Mouse (Mus musculus) right cerebral cortex, postnatal 4 days (tissue): Measurements from ENCODE around the gene F830045P16Rik.
"Not testable (repeated sequence)": the region's sequence is repeated elsewhere in the genome, so short reads cannot be mapped to it uniquely, and the experiment has no call there.

ENCODE experiments used
- DNase-seq: peaks from one replicate; pipeline ENCODE4 v3.0.0-alpha.2; 2022

Gene F830045P16Rik

DNA sequence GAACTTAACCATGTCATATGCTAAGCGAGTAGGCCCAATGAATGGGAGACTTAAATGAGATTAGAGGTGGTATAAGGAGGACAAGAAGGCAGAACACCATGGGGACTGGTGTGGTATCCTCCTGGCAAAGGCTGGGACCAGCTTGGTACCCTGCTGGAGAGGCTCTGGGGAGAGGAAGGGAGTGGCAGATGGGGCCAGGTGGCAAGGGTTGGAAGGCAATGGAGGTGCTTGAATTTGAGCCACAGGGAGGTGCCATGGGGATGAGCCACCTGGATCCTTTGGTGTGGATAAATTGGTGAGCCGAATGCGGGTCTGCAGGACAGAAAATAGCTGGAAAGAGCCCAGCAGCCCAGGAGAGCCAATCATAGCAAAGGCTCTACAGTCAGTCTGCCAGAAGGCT, 8.5 kb upstream of the F830045P16Rik start:
- DNase-seq = no peak

DNA sequence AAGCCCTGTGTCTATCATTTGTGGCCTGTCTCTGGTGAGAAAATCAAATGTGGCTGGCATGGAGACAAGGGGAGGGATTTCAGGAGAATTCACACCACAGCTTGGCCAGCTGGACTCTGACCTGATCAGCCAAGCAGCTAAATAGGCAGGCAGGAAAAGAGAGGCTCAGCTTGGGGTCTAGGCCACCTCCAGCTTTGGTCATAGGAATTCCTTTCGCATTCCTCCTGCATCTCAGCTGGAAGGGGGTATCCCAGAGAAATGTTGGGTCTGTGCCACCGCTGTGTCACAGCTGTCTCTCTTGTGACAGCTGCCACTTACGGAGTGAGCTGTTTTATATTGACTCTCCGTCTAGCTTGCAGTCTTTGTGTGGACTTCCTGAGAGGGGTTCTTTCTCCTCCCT, 8.0 kb upstream of the F830045P16Rik start:
- DNase-seq = no peak

DNA sequence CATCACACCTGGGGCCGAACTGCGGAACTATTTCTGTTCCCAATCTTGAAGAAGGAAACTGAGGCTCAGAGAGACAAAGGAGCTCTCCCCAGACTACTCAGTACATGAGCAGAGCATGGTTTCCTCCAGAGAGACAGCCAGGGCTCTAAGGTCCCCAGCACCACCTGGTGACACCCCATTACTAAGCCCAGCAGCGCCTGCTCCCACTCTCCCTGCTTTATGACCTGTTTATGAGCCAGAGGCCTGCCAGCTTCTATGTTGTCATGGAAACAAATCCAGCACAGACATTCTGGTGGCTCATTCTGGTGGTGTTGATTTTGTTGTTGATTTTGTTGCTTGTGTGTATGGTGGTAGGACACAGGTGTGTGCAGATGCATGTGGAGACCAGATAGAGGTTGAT, 3.6 kb upstream of the F830045P16Rik start:
- DNase-seq = no peak

DNA sequence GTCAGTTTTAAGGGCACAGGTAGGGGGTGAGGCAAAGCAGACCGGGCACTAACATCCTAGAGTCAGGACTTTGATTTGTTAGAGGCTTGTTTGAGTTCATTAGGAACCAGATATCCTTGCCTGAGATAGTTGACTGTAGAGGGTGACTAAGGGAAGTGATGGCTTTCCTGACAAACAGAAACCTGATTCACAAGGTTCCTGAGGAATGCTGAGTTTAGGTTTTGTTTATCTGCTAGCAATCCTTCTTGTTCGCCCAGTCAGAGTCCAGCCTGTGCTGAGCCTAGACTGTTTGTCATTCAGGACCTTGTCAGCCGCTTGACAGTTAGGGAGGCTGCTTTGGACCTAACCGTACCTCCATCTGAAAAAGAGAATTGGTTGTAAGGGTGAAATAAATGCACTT, 2.8 kb upstream of the F830045P16Rik start:
- DNase-seq = no peak

DNA sequence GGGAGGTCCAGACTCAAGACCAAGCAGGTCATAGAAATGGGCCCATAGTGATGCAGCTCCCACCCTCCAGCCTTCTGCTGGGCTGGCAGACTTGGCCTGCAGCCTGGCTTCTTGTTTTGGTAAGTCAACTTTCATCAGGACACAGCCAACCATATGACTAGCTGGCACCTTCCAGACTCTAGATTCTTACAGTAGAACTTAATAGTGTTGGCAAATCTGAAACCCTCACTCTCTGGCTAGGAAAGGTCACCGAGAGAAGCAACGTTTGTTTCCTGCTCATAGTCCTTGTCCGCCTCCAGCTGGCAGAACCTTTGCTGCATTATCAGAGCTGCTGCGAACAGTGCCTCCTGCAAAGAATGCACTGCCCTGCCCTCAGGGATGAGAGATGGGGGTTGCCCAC, 1.5 kb upstream of the F830045P16Rik start:
- no peak for DNase-seq

DNA sequence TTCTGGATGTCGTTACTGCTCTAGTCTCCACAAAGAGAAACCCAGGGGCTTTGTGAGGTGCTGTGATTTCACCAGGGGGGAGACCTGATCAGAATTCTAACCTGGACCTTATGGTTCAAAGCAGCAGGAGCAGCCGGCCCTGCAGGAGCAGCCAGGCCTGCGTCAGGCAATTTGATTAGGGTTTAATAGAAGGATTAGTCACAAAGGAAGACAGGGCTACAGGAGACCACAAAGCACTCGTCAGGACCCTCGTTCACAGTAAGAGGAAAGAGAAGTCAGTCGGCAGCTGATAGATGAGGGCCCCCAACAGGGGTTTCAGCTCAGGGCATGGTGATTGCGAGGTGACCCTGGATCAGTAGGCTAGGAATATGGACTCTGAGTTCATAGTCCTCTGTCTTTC, 958 bp upstream of the F830045P16Rik start:
- DNase-seq = no peak

DNA sequence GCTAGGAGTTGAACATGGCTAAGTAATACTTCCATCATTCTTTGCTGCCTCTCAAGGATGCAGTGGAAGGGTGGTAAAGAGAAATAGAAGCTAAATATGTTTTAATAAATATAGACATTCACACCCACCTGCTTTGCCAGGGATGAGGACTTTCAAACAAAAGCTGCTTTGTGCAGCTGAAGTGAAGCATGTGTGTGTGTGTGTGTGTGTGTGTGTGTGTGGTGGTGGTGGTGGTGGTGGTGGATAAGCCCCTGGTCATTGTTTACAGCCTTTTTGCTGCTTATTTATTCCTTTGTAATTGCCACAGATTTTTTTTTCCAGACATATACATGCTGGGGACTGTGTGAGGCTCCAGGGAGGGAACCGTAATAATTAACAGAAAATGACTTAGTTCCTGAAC, 524 bp upstream of the F830045P16Rik start:
- no peak for DNase-seq

DNA sequence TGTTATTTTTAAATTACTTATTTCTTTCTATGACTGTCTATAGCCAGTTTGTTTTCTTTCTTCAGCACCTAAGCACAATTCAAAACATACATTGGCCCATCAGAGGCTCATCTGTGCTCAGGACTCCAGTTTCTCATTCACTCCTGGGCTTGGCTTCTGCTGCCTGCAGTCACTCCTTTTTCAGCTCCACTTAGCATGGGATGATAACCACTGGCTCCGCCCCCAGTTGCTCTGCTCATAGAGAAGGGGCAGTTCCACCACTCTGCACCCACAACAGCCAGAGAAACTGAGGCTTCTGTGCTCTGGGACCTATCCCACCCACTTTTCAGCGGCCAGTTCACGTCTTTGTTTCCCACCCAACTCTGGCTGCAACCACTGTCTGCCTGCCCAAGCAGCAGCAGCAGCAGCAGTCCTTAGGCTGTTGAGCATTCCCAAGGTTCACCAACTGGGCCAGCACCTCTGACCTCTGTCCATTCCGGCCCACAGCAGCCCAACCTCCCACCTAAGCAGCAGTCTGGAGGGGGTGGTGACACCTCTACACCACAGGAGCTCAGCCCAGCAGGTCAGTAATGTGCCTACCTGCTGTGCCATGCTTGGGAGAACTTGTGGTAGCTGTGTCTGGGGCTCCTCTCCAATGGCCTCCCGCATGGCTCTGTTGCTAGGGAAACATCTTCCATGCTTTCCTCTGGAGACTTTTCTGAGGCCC, 1.4 kb downstream of the F830045P16Rik start:
- DNase-seq = no peak

DNA sequence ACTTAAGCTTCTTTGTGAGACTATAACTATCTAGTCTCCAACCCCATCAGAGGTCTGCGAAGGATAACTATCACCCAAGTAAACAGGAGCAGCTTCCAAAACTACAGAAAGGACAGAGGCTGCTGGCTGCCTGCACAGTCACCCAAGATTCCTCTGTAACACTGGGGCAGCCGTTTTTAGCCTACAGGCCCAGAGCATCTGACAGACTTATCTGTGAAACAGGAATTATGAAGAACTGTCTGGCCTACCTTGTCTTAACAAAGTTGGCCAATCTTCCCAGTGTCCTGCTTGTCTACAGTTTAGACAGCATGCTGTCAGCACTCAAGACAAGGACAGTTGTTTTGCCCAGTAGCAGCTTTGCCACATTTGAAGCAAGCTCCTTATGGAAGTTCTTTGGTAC, 4.5 kb downstream of the F830045P16Rik start:
- DNase-seq = no peak

DNA sequence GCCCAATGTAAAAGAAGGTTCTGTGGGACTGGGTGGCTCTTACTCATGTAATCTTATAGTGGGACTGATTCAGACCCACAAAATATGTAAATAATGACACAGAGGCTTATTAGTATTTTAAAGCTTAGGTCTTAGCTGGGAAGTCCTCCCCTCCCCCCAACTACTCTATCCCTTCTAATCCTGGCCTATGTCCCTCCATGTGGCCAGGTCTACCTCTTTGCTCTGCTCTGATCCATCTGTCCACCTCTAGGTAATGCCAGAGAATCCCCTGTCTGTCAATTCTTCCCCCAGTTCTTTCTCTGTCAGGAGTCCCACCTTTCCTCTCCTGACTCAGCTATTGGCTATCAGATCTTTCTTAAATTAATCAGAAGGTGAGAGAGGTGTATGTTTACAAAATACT, 5.3 kb downstream of the F830045P16Rik start:
- DNase-seq = no peak

DNA sequence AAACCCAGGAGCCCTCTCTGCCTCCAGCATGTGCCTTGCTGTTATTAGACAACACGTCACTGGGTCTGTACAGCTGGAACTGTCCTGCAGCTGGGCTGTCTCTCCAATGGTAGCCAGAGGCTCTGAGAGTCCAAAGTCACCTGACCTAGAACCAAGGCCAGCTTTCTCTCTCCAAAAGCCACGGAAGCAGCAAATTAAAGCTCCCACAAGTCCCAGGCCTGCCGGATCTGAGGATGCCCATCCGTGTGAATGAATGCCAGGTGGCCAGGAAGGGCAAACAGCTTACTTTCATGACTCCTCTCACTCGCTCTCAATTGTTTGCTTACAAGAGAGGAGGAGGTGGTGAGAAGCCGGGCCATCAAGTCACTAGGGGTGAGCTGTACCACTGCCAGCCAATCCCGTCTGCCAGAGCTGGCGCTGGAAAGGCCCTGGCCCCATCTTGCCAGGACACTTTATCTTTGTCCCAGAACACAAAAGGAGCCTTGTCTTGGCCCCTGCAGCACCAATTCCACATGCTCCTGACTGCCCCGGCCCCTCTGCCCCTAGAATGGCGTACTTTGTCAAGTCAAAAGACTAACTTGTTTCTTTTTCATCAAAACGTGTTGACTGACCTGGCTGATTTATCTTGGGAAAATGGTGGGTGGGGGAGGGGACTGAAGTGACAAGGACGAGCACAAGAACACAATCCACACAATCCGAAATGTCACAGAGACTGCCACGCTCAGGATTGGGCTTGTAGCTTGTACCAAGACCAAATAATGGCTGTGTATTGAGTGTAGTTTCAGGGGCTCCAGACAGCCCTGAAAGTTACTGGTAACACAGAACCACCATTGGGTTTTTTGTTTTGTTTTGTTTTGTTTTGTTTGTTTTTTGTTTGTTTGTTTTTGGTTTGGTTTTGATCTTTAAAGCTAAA, 6.8 kb downstream of the F830045P16Rik start:
- no peak for DNase-seq

DNA sequence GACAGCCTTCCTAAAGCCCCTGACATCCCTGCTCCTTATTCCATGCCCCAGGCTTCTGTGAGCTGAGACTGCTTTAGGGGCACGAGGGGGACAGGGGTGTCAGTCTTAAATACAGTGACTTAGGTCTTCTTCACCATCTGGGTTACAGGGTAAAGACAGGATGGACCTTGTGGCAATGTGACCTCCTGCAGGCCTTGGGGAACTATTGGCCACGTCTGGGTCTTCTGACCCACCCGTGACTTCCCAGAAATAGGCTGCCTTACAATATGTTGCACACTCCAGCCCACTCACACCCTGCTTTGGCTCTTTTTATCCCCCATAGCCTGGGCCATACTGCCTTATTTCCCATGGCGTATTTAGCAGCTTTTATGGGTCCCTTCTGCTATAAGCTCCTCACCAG, 8.5 kb downstream of the F830045P16Rik start:
- DNase-seq = no peak

DNA sequence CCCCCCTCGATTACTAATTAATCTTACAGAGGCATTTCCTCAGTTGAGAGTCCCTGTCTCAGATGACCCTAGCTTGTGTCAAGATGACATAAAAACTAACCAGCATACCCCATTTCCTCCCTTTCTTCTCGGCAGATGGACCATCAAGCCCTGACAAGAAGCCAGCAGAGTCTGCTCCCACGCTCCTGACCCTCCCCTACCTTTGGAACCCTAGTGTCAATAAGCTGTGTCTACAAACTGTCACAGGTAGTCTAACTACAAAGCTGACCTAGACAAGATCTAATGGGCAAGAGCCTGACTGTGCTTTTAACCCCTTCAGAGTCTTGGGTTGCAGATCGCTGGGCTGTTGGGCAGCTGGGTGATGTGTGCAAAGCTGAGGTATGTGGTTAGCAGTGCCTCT, 10.1 kb downstream of the F830045P16Rik start:
- DNase-seq = no peak

DNA sequence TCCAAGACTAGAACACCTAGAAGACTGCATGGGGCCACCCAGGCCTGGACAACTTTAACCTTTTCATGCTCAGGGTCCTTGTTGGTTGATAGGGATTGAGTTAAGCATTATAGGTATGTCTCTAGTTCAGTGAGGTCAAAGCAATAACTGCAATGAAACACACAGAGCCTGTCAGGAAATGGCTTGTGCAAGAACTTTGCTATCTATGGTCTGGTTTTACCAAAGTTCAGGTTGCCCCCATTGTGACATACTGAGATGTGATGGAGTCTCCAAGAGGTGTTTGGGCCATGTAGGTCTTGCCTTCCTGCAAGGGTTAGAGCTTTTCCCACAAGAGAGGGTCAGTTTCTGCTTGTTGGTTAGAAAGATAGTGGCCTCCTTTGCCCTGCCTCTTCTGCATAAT, 10.8 kb downstream of the F830045P16Rik start:
- no peak for DNase-seq

DNA sequence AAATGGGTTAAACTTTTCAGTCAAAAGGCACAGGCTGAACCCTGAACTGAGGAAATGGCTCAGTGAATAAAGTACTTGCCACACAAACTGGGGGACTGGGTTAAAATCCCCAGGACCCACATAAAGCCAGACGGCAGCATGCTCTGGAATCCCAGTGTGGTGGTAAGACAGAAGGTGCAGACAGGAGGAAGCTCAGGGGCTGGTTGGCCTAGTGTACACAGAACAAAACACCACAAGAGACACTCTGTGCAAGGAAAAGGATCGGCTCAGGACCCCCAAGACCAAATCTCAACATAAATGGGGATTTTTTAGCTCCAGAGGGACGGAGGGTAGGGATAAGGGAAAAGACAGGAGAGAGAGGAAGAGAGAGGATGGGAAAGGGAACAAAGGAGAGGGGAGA, 17.9 kb downstream of the F830045P16Rik start:
- no peak for DNase-seq

DNA sequence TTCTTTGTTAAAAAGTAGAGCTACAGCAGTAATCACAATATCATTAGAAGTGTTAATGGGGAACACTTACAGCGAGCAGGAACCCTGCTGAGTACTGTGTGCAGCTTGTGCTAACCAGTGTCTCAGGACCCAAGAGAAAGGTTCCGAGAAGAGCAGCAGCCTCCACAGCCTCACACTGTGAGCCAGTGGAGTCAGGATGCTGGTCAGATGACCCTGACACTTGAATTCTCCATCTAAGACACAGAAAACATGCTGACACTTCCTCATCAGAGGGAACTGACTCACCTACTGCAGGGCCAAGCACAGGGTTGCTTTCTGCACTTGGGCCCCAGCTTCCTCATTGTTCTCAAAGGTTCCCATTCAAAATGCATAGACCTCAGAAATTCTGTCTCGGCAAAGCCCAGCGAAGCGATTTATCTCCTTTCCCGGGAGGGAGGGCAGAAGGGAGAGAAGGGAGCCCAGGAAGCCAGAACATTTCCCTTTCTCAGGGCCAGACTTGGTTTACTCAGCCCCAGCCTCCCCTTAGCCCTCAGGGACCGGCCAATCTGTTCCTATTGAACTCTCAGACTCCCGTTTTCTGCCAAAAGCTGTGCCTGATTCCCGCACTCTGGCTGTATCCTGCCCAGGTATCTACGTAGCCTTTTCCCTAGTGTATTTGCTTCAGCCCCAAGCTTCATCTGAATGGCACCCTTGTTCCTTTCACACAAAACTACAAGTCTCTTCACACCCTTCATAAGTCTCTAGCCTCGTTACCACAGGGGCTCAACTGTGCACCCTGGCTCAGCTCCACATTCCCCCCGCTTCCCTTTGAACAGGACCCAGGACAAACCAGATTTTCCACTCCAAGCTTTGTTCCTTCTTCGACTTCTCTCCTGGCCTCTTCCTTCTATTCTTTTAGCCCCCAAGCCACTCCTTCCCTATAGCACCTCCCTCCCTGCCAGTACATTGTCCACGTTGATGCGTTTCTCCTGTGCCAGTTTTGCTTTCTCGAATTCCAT, 21.2 kb downstream of the F830045P16Rik start:
- DNase-seq = no peak

DNA sequence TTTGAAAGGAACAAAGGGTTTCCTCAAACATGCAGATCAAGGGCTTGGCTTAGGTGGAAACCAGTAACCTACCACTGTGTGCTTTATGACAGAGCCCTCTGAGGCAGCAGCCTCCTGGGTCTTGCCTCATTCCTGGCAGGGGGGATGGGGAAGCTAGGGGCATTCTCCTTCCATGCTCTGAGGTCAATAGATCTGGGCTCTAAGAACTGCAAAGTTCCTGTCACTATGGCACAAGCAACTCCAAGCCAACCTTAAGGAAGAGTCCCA, 22.1 kb downstream of the F830045P16Rik start:
- DNase-seq = no peak

DNA sequence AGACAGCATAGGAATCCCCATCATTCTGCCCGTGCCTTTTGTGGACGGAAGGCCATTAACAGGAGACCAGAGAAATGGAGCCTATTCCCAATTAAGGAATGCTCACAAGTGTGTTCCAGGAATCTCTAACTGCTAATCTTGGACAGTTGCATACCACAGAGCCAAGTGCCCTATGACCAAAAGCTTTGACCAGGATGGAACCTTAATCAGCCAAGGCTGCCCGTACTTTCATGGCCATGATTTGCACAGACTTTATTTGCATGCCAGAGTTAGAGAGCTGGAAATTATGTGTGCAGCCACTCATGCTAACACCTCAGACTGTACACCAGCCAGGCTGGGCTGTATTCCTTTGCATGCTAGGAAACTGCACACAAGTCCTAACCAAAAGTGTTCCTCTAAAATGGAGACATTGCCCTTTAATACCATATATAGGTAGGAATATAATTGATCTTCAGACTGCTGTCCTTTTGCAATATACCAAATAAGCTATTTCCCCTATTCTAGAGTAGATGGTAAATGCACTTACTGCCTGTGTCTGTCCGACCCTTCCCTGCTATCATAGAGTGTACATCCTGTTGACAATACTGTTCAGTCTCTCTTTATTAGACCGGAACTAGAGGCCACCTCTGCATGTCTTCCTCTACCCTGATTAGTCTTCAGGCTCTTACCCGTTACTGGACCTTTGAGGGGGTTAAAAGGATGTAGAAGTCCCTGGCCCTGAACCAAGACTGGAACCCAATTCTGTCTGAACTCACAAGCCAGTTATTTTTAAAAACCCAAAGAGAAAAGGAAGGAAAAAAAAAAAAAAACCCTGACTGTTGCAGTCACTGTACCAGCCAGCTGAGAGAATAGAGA, 22.6 kb downstream of the F830045P16Rik start:
- DNase-seq = no peak

DNA sequence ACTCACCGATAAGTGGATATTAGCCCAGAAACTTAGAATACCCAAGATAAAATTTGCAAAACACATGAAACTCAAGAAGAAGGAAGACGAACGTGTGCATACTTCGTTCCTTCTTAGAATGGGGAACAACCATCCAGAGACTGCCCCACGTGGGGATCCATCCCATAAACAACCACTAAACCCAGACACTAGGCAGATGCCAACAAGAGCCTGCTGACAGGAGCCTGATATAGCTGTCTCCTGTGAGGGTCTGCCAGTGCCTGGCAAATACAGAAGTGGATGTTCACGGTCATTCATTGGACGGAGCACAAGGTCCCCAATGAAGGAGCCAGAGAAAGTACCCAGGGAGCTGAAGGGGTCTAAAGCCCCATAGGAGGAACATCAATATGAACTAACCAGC, 24.3 kb downstream of the F830045P16Rik start:
- DNase-seq = not testable (repeated sequence)

DNA sequence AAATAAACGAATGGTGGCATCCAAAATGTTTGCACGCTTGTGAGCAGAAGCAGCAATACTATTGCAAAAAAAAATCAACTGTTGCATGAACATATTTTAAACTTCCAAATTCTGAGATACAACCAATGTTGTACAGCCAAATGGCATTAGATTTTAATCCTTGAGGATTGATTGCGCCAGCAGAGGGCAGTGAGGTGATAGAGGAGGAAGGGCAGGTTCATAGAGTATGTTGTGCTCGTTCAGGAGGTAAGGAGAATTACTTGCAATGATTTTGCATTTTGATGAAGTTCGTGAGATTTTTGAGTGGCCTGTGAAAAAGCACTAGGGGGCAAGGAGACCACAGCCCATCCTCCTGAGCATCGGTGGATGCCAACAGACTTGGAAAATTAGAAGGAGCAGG, 33.8 kb downstream of the F830045P16Rik start:
- peak; percentile 77 for DNase-seq

DNA sequence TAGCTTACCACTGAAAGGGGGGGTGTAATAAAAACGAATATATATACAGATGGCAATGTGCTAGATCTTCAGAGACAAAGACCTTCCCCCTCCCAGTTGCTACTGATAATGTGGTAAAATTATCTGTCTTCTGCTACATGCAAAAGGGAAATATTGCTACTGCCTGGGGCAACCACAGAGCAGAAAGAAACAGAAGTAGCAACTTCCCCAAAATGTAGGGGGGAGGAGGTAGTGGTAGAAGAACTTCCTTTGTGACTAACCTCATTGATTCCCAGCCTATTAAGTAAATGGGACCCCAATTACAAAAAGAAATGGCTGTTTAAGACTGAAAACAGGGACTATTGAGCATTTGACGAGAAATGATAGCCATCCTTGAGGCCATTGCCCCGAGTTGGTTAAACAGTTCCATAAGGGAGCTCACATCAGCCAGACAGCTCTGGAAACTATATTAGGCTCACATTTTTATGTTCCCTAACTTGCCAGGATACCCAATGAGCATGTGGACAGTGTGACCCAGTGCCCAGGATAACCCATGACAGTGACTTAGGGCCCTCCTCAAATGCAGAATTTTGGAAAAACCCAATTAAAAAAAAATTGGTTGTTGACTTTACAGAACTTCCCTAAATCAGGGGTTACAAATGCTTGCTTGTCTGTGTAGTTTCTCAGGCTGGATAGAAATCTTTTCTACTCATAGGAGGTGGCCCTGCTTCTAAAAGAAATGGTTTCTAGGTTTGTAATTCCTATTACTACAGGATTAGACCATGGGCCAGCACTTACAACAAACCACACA, 46.7 kb downstream of the F830045P16Rik start:
- no peak for DNase-seq

DNA sequence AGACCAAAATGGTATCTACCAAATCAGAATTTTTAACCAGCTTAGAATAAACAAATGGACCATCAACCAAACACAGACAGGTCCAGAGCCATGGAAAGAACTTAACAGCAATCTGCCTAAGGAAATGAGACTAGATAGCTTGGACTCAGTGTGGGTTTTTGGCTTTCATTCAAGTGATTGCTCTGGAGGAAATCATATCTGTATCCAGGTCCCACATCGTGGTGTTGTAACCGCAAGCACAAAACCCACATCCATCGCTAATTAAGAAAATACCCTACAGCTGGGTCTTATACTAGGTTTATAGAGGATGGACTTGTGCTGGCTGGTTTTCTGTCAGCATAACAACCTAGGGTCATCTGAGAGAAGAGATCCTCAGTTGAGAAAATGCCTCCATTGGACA, 53.3 kb downstream of the F830045P16Rik start:
- DNase-seq = no peak
